Mouse (Mus musculus): ENCODE measurements around the gene Apoc3.

DNA sequence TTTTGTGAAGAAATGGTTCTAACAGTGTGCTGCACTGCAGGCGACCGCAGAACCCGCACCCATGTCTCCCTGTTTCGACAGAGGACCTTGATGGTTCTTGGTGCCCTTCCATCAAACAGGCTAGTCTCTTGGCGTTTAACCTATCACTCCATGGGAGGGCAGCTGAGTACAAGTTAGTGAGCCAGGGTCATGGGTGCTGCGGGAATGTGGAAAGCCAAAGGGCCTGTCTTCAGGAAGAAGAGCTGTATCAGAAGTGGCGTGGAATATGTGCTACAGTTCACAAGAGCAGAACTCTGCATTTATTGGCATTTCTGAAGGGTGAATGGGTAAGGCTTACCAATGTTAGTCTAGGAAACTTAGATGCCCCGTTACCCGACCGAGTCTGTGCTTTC lies 20.5 kb downstream of the Apoc3 start:
- TF ChIP-seq CTCF (IDR thresholded peaks at IDR 0.05; ENCODE audit: borderline replicate concordance, insufficient read depth, low read depth, low read length), result no peak
- no peak for TF ChIP-seq POLR2A (IDR thresholded peaks at IDR 0.05; ENCODE audit: borderline replicate concordance, insufficient read depth, low read length)
